Mouse (Mus musculus) midbrain, embryonic 16.5 days (tissue): Measurements from ENCODE around the gene Scaf4. TPM values are rescaled to one million over a fixed set of nuclear protein-coding genes. Genes with fewer than 3 reads are reported as not detected.
"Not testable (repeated sequence)": the region's sequence is repeated elsewhere in the genome, so short reads cannot be mapped to it uniquely, and the experiment has no call there.

ENCODE experiments used
- ATAC-seq: fragments of 200-750 bp; cut with Nextera tagmentation; 2 replicates; pipeline ENCODE4 v1.8.0; 2017; ENCODE audit warnings: moderate TSS enrichment
- H3K27ac ChIP-seq: fragments of 300-500 bp; sonication (generic); 2 replicates; pipeline ENCODE4 v1.5.1; 2014; ENCODE audit warnings: mild to moderate bottlenecking, low read length, mixed read lengths
- H3K27me3 ChIP-seq: fragments of 300-500 bp; sonication (generic); 2 replicates; pipeline ENCODE4 v1.6.1; 2014; ENCODE audit warnings: low read depth, low read length, mixed read lengths; ENCODE audit not compliant: control insufficient read depth, insufficient read depth
- H3K36me3 ChIP-seq: fragments of 300-500 bp; sonication (generic); 2 replicates; pipeline ENCODE4 v1.6.1; 2014; ENCODE audit warnings: mild to moderate bottlenecking, low read length, moderate library complexity, mixed read lengths; ENCODE audit not compliant: control insufficient read depth, insufficient read depth
- H3K4me1 ChIP-seq: fragments of 300-500 bp; sonication (generic); 2 replicates; pipeline ENCODE4 v1.6.1; 2014; ENCODE audit warnings: mild to moderate bottlenecking, low read length, mixed read lengths; ENCODE audit not compliant: control insufficient read depth, insufficient read depth
- H3K4me2 ChIP-seq: fragments of 300-500 bp; sonication (generic); 2 replicates; pipeline ENCODE4 v1.6.1; 2014; ENCODE audit warnings: mild to moderate bottlenecking, low read length, mixed read lengths
- H3K4me3 ChIP-seq: fragments of 300-500 bp; sonication (generic); 2 replicates; pipeline ENCODE4 v1.5.1; 2014; ENCODE audit warnings: low read depth, mild to moderate bottlenecking, low read length, moderate library complexity, mixed read lengths
- H3K9ac ChIP-seq: fragments of 300-500 bp; sonication (generic); 2 replicates; pipeline ENCODE4 v1.6.1; 2014; ENCODE audit warnings: low read depth, low read length, mixed read lengths
- H3K9me3 ChIP-seq: fragments of 300-500 bp; sonication (generic); replicated peaks from 2 replicates; pipeline ENCODE4 v1.6.1; 2014; ENCODE audit warnings: mild to moderate bottlenecking, low read length, mixed read lengths; ENCODE audit not compliant: control insufficient read depth, poor library complexity, severe bottlenecking
- WGBS: fragments of 180-500 bp; shearing (Covaris S2); extraction: QIAGEN DNeasy Blood & Tissue Kit; methylation state at CpG from one replicate; pipeline ENCODE4 v1.1.7; 2014; 5-methylcytosine and 5-hydroxymethylcytosine counted together
- polyA plus RNA-seq: library from polyadenylated mRNA; unstranded; fragments of >200 nt; fragmentation: Nextera tagmentation; extraction: Ambion mirVana; gene quantifications from 2 replicates; pipeline ENCODE4 v1.2.1, GENCODE M21; 2015

Scaf4 gene
- polyA plus RNA-seq, 1 experiment from 2014 or later: 22.6 TPM

DNA sequence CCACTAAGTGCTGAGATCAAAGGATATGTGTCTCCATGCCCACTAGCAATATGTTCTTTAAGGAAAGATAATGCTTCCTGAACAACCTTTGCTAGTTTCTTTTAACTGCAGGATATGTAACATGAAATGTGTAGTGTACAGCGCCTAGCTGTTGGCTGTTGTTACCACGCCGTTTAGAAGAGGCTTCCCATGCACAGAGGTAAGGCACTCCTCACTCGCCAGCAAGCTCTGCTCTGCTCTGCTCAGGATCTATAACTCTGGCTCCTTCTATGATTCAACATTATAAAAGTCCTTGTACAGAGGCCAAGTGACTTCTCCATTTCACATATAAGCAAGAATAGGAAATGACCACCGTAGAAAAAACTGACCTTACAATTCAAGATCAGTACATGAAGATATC lies 24.7 kb downstream of the Scaf4 start:
- 95% methylated on average over 5 of the region's 5 CpGs for WGBS

DNA sequence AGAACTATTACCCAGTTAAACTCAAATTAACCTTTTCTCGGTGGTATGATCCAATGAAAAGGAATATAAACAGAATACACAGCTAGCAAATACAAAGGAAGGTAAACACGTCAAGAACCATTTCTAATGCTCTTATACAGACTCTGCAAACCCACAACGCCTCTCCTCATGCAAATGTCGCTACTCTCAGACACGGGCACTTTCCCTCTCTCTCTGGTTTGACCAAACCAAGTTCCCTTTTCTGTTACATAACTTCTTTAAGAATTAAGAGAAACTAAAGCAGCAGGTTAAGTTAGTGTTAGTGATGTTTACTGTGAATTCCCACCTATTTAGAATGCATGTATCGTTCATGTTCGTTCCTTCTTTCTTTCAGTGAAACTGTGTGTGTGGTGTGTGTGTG lies 25.4 kb downstream of the Scaf4 start:
- WGBS: 91% methylated on average over 7 of the region's 7 CpGs
- ATAC-seq: no peak
- Histone ChIP-seq H3K27me3 (no peaks in the 10 kb centered on the region), H3K9me3 (no peaks in the 10 kb centered on the region), H3K4me3 (no peak overlapping the region), H3K27ac (no peak overlapping the region), H3K9ac (no peak overlapping the region), H3K36me3 (peaks cover 12% of the 10 kb centered on the region; the same call in 1 of the 2 replicates), H3K4me1 (no peaks in the 10 kb centered on the region), H3K4me2 (no peak overlapping the region)

More for the DNA sequence above, 24.7 kb downstream of the Scaf4 start:
- Histone ChIP-seq H3K27me3 (no peaks in the 10 kb centered on the region), H3K36me3 (peaks cover 12% of the 10 kb centered on the region; the same call in 1 of the 2 replicates), H3K4me2 (no peak overlapping the region), H3K9me3 (no peaks in the 10 kb centered on the region), H3K27ac (no peak overlapping the region), H3K4me3 (no peak overlapping the region), H3K9ac (no peak overlapping the region), H3K4me1 (no peaks in the 10 kb centered on the region)
- no peak for ATAC-seq

DNA sequence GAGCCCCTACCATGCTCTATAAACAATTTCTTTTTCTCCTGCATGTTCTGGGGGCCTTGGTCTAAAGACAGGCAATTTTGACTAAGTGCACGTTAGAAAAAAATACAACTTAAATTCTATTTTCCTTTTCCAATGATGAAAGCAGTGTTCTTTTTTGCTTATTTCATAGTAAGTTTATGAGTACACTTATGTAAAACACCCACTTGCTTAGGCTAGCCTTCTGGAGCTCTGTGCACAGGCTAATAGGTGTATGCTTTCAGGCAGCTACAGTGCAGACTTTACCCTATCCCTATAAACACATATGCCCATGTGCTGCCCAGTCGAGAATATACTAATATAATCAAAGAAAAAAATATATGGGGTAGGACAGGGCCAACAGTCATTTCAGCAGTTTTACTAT lies 31.8 kb downstream of the Scaf4 start:
- peaks cover 33% of the 10 kb centered on the region for H3K36me3 ChIP-seq
- no peak overlapping the region for H3K9ac ChIP-seq
- ATAC-seq: no peak
- no peak overlapping the region for H3K27ac ChIP-seq
- 91% methylated on average over 2 of the region's 2 CpGs for WGBS
- no peak overlapping the region for H3K4me3 ChIP-seq
- H3K4me2 ChIP-seq: no peak overlapping the region
- H3K27me3 ChIP-seq: no peaks in the 10 kb centered on the region
- H3K4me1 ChIP-seq: no peaks in the 10 kb centered on the region
- no peaks in the 10 kb centered on the region for H3K9me3 ChIP-seq

DNA sequence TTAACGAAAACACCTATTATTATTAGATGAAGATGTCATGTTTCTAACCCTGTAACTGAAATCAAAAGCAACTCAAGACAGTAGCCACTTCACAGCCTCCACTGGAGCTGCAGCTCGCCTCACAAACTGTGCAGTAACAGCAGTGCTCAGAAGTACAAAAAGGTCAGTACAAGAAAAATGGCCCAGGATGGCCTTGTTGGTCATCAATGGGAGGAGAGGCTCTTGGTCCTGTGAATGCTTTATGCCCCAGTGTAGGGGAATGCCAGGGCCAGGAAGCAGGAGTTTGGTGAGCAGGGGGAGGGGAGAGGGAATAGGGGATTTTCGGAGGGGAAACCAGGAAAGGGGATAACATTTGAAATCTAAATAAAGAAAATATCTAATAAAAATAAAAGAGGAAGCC lies 33.0 kb downstream of the Scaf4 start:
- not testable (repeated sequence) for ATAC-seq, H3K9ac ChIP-seq, H3K4me2 ChIP-seq, H3K9me3 ChIP-seq, H3K4me3 ChIP-seq, H3K4me1 ChIP-seq, H3K27me3 ChIP-seq, H3K27ac ChIP-seq
- peaks cover 40% of the 10 kb centered on the region for H3K36me3 ChIP-seq
- WGBS: 86% methylated on average over 3 of the region's 3 CpGs

DNA sequence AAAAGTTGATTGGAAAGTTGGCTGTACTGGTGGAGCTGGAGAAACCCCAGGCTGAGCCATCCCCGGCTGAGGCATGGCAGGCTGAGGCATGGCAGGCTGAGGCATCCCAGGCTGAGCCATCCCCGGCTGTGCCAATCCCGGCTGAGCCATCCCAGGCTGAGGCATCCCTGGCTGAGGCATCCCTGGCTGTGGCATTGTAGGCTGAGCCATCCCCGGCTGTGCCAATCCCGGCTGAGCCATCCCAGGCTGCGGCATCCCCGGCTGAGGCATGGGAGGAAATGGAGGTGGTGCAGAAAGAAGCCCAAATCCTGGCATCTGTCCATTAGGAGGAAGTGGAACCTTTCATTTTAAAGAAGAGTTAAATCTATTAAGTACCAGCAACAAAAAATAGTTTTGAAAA lies 34.2 kb downstream of the Scaf4 start:
- WGBS: 96% methylated on average over 7 of the region's 7 CpGs
- Histone ChIP-seq H3K4me3 (no peak overlapping the region), H3K4me2 (no peak overlapping the region), H3K36me3 (peaks cover 45% of the 10 kb centered on the region), H3K27me3 (no peaks in the 10 kb centered on the region), H3K4me1 (no peaks in the 10 kb centered on the region), H3K9me3 (no peaks in the 10 kb centered on the region), H3K9ac (no peak overlapping the region), H3K27ac (no peak overlapping the region)
- no peak for ATAC-seq

DNA sequence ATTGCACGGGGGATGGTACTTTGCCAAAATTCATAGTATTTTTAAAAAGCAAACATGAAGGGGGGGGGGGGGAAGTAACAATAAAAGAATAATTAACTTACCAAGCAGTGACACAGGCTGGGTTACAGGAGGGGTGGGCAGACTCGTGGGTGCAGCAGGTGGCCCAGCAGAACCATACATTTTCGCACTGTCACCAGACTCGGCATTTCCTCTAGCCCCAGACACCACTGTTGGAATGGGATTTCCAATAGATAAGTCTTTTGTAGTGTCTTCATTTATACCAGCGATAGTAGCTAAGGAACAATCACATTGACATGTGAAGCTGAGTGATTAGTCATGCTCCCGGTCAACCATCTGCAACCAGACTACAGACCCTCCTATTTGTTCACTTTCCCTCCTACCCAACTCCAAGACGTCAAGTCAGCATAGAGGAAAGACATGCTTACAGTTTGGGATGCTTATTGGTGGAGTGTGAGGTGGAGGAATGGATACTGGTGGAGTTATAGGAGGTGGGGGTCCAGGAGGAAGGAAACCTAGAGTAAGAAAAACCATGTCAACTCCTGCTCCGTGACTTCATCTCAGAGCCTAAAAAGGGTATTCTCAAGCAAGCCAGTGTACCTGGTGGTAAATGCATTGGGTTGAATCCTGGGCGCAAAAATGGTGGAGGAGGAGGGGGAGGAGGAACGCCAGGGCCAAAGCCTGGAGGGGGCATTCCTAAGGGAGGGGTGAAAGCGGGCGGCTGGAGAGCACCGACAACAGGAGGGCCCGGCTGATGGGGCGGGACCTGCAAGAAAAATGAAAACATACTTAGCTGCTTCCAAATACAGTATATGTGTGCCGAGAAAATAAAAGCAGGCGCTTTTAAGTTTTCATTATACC lies 41.6 kb downstream of the Scaf4 start:
- Histone ChIP-seq H3K9ac (no peak overlapping the region), H3K4me3 (no peak overlapping the region), H3K4me2 (no peak overlapping the region), H3K27me3 (no peaks in the 10 kb centered on the region), H3K27ac (no peak overlapping the region), H3K4me1 (no peaks in the 10 kb centered on the region), H3K36me3 (peaks cover 32% of the 10 kb centered on the region), H3K9me3 (no peaks in the 10 kb centered on the region)
- 70% methylated on average over 17 of the region's 17 CpGs for WGBS
- ATAC-seq: no peak

DNA sequence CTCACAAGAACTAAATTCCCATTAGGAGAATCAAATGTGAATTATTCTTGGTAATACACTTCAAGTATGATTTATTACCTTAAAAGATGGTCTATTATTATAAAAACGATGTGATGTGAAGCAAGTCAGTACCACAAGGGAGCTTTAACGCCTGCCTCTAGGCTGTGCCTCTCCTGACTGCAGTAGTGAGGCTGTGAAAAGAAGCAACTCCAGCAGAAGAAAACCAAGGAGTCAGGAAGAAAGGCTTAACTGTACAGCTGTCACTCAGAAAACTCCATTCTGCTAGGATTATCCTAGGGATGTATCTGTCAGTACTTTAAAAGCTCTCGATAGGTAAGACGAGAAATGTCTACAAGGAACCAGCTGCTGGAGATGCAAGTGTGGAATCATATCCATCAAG lies 42.4 kb downstream of the Scaf4 start:
- no peak for ATAC-seq
- Histone ChIP-seq H3K9ac (no peak overlapping the region), H3K36me3 (peaks cover 26% of the 10 kb centered on the region)

DNA sequence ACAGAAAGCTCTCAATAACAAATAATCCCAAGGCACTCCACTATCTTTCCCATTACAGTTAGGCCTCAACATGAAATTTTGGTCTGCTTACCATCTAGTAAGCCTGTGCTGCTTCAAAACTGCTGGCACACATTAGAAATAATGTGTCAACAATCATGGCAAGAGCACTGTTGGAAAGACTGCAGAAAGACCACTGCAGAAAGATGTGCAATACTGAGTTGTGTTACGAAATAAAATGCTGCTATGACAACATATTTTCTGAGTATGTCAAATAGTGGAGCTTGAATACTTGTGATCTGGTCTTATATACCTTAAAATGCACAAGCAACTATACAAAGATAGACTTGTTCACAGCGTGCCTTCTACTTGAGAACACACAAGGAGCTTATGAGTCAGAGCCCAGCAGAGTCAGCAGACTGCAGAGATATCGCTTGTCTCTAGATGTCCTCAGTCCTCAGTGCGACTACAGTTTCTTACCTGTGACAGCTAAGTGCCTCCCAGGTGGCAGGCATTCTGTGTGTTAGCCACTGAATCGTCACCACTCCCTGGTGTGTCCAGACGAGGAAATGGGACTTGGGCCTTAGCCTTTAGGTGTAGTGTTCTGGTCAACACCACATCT lies 45.1 kb downstream of the Scaf4 start:
- 91% methylated on average over 6 of the region's 6 CpGs for WGBS
- no peak overlapping the region for H3K4me2 ChIP-seq
- no peak overlapping the region for H3K9ac ChIP-seq
- H3K27me3 ChIP-seq: no peaks in the 10 kb centered on the region
- no peak overlapping the region for H3K4me3 ChIP-seq
- H3K9me3 ChIP-seq: no peaks in the 10 kb centered on the region
- H3K27ac ChIP-seq: no peak overlapping the region
- peaks cover 16% of the 10 kb centered on the region for H3K36me3 ChIP-seq
- no peaks in the 10 kb centered on the region for H3K4me1 ChIP-seq
- no peak for ATAC-seq

More for the DNA sequence above, 42.4 kb downstream of the Scaf4 start:
- H3K4me3 ChIP-seq: no peak overlapping the region
- no peaks in the 10 kb centered on the region for H3K4me1 ChIP-seq
- H3K9me3 ChIP-seq: no peaks in the 10 kb centered on the region
- H3K27ac ChIP-seq: no peak overlapping the region
- no peak overlapping the region for H3K4me2 ChIP-seq
- H3K27me3 ChIP-seq: no peaks in the 10 kb centered on the region
- 83% methylated on average over 4 of the region's 4 CpGs for WGBS

DNA sequence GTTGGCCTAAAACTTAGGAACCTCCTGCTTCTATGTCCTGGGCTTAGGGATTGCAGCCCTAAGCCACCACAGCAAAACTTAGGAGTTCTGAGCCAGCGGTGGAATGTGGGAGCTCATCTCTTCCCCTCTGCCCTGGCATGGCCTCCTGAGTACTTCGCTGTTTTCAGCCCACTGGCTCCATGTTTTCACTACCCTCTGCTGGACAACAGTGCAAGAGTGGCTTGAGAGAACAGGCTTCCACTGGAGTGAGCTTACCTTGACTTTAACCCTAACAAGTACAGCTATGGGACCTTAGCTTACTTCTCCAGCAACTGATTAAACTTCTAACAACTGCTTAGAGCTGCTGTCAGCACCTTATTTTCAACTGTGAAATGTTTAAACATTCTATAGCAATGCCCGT lies 49.1 kb downstream of the Scaf4 start:
- Histone ChIP-seq H3K4me3 (no peak overlapping the region), H3K4me2 (no peak overlapping the region), H3K36me3 (peaks cover 6% of the 10 kb centered on the region; the same call in 1 of the 2 replicates), H3K27ac (no peak overlapping the region), H3K27me3 (no peaks in the 10 kb centered on the region), H3K9me3 (no peaks in the 10 kb centered on the region), H3K9ac (no peak overlapping the region), H3K4me1 (no peaks in the 10 kb centered on the region)
- no peak for ATAC-seq
- WGBS: 89% methylated on average over 3 of the region's 3 CpGs
